Mouse (Mus musculus) embryonic facial prominence, embryonic 12.5 days (tissue): ENCODE data around the gene Gm17304. TPM values are rescaled to one million over a fixed set of nuclear protein-coding genes. Genes with fewer than 3 reads are reported as not detected.

Source experiments
- ATAC-seq: fragments of 200-750 bp; cut with Nextera tagmentation; 2 replicates; pipeline ENCODE4 v1.8.0; 2017; ENCODE audit not compliant: insufficient number of reproducible peaks, insufficient read depth, low FRiP score, low TSS enrichment
- H3K27ac ChIP-seq: fragments of 300-500 bp; sonication (generic); 2 replicates; pipeline ENCODE4 v1.5.1; 2016; ENCODE audit warnings: mild to moderate bottlenecking
- H3K27me3 ChIP-seq: fragments of 300-500 bp; sonication (generic); 2 replicates; pipeline ENCODE4 v1.6.1; 2016; ENCODE audit warnings: mild to moderate bottlenecking, moderate library complexity
- H3K36me3 ChIP-seq: fragments of 300-500 bp; sonication (generic); 2 replicates; pipeline ENCODE4 v1.6.1; 2016; ENCODE audit warnings: mild to moderate bottlenecking
- H3K4me1 ChIP-seq: fragments of 300-500 bp; sonication (generic); 2 replicates; pipeline ENCODE4 v1.6.1; 2016
- H3K4me2 ChIP-seq: fragments of 300-500 bp; sonication (generic); replicated peaks from 2 replicates; pipeline ENCODE4 v1.6.1; 2016; ENCODE audit warnings: mild to moderate bottlenecking, moderate library complexity
- H3K4me3 ChIP-seq: fragments of 300-500 bp; sonication (generic); 2 replicates; pipeline ENCODE4 v1.5.1; 2016; ENCODE audit warnings: mild to moderate bottlenecking
- H3K9ac ChIP-seq: fragments of 300-500 bp; sonication (generic); 2 replicates; pipeline ENCODE4 v1.6.1; 2016; ENCODE audit warnings: mild to moderate bottlenecking, moderate library complexity
- H3K9me3 ChIP-seq: fragments of 300-500 bp; sonication (generic); 2 replicates; pipeline ENCODE4 v1.6.1; 2016; ENCODE audit warnings: mild to moderate bottlenecking, moderate library complexity
- WGBS: fragments of 180-500 bp; shearing (Covaris S2); methylation state at CpG from one replicate; pipeline ENCODE4 v1.1.7; 2016; 5-methylcytosine and 5-hydroxymethylcytosine counted together
- polyA plus RNA-seq: library from polyadenylated mRNA; unstranded; fragments of >200 nt; fragmentation: Nextera tagmentation; extraction: Ambion mirVana; gene quantifications from 2 replicates; pipeline ENCODE4 v1.2.1, GENCODE M21; 2016

Gene Gm17304
- polyA plus RNA-seq, 1 experiment from 2014 or later: not detected

DNA sequence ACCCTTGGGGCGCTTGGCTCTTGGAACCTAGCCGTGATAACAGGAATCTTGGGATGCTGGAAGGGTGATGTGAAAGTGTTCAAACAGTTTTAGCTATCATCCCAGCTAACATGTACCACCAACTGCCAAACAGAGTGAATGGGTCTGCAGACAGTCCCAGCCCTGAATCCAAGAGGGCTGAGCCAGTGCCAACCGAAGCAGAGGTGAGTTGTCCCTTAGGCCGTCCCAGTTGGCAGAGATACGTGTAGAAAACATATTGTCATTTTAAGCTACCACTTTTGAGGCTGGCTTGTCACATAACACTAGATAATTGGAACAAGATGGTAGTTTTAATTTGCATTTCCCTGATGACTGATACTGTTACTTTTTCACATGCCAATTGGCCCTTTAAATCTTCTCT, 18.2 kb upstream of the Gm17304 start:
- H3K9ac ChIP-seq: no peak overlapping the region
- no peak overlapping the region for H3K27ac ChIP-seq
- no peak overlapping the region for H3K4me3 ChIP-seq
- ATAC-seq: no peak
- H3K27me3 ChIP-seq: no peaks in the 10 kb centered on the region
- H3K4me2 ChIP-seq: no peak overlapping the region
- H3K9me3 ChIP-seq: no peaks in the 10 kb centered on the region
- H3K36me3 ChIP-seq: peaks cover 6% of the 10 kb centered on the region; the same call in 1 of the 2 replicates
- 81% methylated on average over 5 of the region's 5 CpGs for WGBS
- no peaks in the 10 kb centered on the region for H3K4me1 ChIP-seq

DNA sequence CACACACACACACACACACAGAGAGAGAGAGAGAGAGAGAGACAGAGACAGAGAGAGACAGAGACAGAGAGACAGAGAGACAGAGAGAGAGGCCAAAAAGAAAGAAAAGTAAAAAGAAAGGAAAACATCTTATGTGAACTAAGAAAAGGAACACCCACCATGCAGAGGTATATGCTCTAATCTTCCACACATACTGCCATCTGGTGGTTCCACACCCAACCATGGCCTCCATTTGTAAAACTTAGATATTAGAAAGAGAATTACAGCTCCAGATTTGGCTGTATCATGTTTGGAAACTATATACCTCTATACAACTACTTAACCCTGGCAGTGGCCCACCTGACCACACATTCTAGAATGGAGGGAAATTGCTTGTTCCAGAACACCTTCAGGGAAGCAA, 14.5 kb upstream of the Gm17304 start:
- no peak overlapping the region for H3K4me2 ChIP-seq
- no peak overlapping the region for H3K27ac ChIP-seq
- no peak for ATAC-seq
- no peaks in the 10 kb centered on the region for H3K9me3 ChIP-seq
- H3K4me3 ChIP-seq: no peak overlapping the region
- H3K4me1 ChIP-seq: no peaks in the 10 kb centered on the region
- H3K9ac ChIP-seq: no peak overlapping the region
- peaks cover 14% of the 10 kb centered on the region; the same call in 1 of the 2 replicates for H3K36me3 ChIP-seq
- no peaks in the 10 kb centered on the region for H3K27me3 ChIP-seq

DNA sequence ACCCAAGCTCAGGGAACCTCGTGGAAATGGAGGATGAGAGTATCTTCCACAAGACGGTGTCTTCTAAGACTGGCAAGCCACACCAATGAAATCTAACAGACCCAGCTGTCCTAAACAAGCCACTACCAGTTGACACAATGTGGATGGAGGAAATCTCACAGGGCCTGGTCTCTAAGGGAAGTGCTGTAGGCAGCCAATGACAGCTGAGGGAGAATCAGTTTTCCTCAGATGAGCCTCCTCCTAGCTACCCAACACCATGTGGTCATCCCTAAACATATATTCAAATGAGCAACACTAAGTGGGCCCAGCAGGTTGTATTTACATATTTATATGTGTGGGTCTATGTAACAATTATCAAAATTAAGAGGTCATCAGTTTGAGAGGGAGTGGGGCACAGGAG, 11.4 kb upstream of the Gm17304 start:
- Histone ChIP-seq H3K4me2 (no peak overlapping the region), H3K4me3 (no peak overlapping the region), H3K36me3 (0 out of 2 replicates have a peak, but pooled peaks cover 10% of the 10 kb centered on the region), H3K27ac (no peak overlapping the region), H3K4me1 (no peaks in the 10 kb centered on the region), H3K9me3 (no peaks in the 10 kb centered on the region), H3K9ac (no peak overlapping the region), H3K27me3 (no peaks in the 10 kb centered on the region)
- WGBS: 90% methylated on average over 2 of the region's 2 CpGs
- ATAC-seq: no peak

DNA sequence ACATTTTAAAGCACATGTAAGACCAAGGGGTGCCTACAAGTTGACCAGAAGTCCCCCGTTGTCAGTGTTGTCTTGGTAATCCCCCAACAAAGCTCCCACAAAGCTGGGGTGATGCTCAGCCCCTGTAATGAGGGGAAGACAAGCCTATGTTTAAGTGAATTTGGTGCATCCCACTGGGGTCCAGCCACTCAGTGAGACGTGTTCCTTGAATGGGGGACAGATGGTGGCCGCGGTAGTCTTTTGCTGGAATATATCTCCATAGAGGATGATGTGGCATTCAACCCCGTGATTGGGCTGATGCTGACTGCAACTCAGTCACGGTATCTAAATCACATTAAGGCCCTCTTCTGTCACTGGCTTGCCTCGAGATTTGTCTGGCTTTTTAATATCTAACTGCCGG, 9.4 kb upstream of the Gm17304 start:
- Histone ChIP-seq H3K4me1 (no peaks in the 10 kb centered on the region), H3K4me2 (no peak overlapping the region), H3K27ac (no peak overlapping the region), H3K27me3 (no peaks in the 10 kb centered on the region), H3K4me3 (no peak overlapping the region), H3K9ac (no peak overlapping the region), H3K36me3 (0 out of 2 replicates have a peak, but pooled peaks cover 10% of the 10 kb centered on the region), H3K9me3 (no peaks in the 10 kb centered on the region)
- 78% methylated on average over 8 of the region's 8 CpGs for WGBS
- ATAC-seq: no peak

DNA sequence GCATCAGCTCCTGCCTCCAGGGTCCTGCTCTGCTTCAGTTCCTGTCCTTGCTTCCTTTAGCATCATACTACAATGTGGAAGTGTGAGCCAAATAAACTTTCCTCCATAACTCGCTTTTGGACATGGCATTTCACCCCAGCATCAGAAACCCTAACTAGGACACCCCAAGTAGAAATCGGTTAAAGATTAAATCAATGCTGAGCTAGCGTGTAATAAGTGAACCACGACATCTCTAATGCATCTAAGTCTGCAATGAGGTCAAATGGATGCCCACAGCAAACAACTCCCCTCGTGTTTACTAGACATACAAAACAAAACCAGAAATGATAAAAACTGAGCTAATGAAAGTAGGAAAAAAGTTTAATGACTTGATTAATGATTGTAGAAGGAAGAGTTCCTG, 4.5 kb upstream of the Gm17304 start:
- Histone ChIP-seq H3K4me2 (no peak overlapping the region), H3K27me3 (no peaks in the 10 kb centered on the region), H3K4me1 (no peaks in the 10 kb centered on the region), H3K4me3 (no peak overlapping the region), H3K9me3 (no peaks in the 10 kb centered on the region), H3K27ac (no peak overlapping the region), H3K36me3 (peaks cover 8% of the 10 kb centered on the region; the same call in 1 of the 2 replicates), H3K9ac (no peak overlapping the region)
- ATAC-seq: no peak
- 95% methylated on average over 5 of the region's 5 CpGs for WGBS

DNA sequence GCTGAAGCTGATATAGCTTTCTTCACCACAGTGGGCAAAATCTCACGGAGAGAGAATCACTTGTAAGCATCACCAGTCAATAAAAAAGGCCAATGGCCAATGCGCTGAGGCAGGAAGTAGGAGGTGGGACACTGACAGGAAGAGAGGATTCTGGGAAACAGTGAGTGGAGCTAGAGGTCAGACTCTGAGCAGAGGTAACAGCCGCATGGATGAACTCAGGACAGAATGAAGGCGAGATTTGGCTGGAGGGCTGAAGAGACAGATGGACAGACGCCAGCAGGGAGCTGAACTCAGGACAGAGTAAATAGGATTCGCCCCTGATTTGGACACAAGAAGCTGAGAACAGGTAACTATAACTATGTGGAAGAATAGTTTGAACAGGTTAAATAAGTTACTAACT, 3.8 kb upstream of the Gm17304 start:
- Histone ChIP-seq H3K4me2 (no peak overlapping the region), H3K4me1 (no peaks in the 10 kb centered on the region), H3K36me3 (peaks cover 8% of the 10 kb centered on the region; the same call in 1 of the 2 replicates), H3K4me3 (no peak overlapping the region), H3K9ac (no peak overlapping the region), H3K27me3 (no peaks in the 10 kb centered on the region), H3K9me3 (no peaks in the 10 kb centered on the region), H3K27ac (no peak overlapping the region)
- ATAC-seq: no peak
- WGBS: 88% methylated on average over 6 of the region's 6 CpGs

DNA sequence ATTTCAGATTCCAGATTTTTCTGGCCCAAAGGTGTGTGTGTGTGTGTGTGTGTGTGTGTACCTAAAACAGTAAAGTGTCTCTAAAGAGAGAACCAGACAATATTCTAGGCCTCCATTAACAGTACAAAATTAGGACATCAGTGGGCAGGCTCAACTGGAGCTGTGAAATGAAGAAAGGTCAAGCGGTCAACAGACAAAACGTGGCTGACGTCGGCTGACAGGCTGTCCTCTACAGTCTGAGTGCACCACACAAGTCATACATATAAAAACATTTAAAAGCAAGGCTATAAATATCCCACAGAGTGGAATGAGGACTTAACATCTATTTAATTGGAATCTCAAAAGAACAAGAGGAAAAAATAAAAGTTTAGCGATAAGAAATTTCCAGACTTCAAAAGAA, 1.8 kb upstream of the Gm17304 start:
- ATAC-seq: no peak

DNA sequence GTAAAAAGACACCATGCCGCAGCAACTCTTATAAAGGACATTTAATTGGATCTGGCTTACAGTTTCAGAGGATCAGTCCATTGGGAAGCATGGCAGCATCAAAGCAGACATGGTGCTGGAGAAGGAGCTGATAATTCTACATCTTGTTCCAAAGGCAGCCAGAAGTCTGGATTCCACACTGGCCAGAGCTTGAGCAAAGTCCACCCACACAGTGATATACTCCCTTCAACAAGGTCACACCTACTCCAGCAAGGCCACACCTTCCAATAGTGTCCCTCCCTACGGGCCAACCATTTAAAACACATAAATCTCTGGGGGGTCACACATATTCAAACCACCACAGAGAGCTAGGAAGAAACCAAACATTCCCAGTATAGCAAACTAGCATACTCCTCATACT, 3.3 kb downstream of the Gm17304 start:
- no peaks in the 10 kb centered on the region for H3K27me3 ChIP-seq
- no peak overlapping the region for H3K27ac ChIP-seq
- no peak overlapping the region for H3K4me3 ChIP-seq
- H3K4me1 ChIP-seq: no peaks in the 10 kb centered on the region
- H3K4me2 ChIP-seq: no peak overlapping the region
- WGBS: 93% methylated on average over 2 of the region's 2 CpGs
- peaks cover 18% of the 10 kb centered on the region for H3K36me3 ChIP-seq
- no peaks in the 10 kb centered on the region for H3K9me3 ChIP-seq
- ATAC-seq: no peak
- no peak overlapping the region for H3K9ac ChIP-seq

More for the DNA sequence above, 1.8 kb upstream of the Gm17304 start:
- WGBS: 80% methylated on average over 5 of the region's 5 CpGs
- no peak overlapping the region for H3K4me2 ChIP-seq
- H3K36me3 ChIP-seq: peaks cover 16% of the 10 kb centered on the region
- H3K27me3 ChIP-seq: no peaks in the 10 kb centered on the region
- H3K4me3 ChIP-seq: no peak overlapping the region
- no peaks in the 10 kb centered on the region for H3K4me1 ChIP-seq
- no peak overlapping the region for H3K27ac ChIP-seq
- H3K9ac ChIP-seq: no peak overlapping the region
- no peaks in the 10 kb centered on the region for H3K9me3 ChIP-seq

DNA sequence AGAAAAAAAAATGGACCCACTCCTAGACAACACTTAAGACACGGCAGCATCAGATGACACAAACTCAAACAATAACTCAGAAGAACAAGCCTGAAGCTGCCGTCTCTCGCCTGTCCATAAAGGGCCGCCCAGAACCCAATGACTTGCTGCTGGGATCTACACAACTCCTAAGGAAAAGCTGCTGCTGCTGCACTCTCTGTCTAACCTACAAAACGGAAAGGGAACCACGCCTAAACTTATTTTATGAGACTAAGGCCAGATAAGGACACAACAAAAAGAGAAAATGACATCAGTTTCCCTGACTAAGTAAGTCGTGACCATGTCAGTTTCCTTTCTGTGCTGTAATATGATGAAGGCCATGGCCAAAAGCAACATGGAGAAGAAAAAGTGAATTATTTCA, 5.7 kb downstream of the Gm17304 start:
- H3K4me1 ChIP-seq: no peaks in the 10 kb centered on the region
- no peak overlapping the region for H3K27ac ChIP-seq
- no peaks in the 10 kb centered on the region for H3K9me3 ChIP-seq
- peaks cover 24% of the 10 kb centered on the region for H3K36me3 ChIP-seq
- no peak overlapping the region for H3K9ac ChIP-seq
- H3K27me3 ChIP-seq: no peaks in the 10 kb centered on the region
- H3K4me3 ChIP-seq: no peak overlapping the region
- WGBS: 83% methylated on average over 7 of the region's 7 CpGs
- no peak for ATAC-seq
- no peak overlapping the region for H3K4me2 ChIP-seq

DNA sequence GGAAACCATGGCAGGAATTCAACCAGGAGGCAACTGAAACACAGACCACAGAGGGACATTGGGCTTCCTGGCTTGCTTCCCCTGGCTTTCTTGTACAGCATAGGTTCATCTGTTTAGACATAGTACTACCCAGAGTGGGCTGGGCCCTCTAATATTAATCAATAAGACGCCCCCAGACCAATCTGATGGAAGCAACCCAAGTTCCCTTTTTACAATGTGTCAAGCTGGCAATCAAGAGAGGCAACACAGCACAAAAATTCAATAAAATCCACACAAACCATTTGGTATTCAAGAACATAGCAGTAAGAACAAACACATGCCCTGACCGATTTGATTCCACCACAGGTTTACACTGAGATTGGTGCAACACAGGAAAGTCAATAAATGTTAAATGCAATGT, 6.1 kb downstream of the Gm17304 start:
- WGBS: 94% methylated on average over 2 of the region's 2 CpGs
- ATAC-seq: no peak
- no peak overlapping the region for H3K4me2 ChIP-seq
- peaks cover 24% of the 10 kb centered on the region for H3K36me3 ChIP-seq
- no peaks in the 10 kb centered on the region for H3K4me1 ChIP-seq
- H3K27me3 ChIP-seq: no peaks in the 10 kb centered on the region
- H3K27ac ChIP-seq: no peak overlapping the region
- no peak overlapping the region for H3K4me3 ChIP-seq
- H3K9ac ChIP-seq: no peak overlapping the region
- H3K9me3 ChIP-seq: no peaks in the 10 kb centered on the region

DNA sequence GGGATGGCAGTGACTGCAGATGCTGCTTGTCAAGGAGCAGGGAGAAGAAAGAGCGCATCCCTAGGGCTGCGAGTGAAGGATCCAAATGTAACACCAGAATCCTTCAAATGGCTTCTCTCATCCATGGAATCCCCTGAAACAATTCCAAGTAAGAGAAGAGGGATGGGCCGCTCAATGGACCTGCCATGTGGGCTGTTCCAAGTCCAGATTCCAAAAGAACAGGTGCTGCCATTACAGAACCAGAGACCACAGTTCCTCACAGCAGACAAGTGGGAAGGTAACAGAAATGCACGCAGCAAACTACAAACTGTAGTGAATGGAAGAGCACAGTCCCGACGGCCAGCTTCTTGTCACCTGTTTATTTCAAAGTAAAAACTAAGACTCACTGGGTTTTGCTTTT, 11.5 kb downstream of the Gm17304 start:
- Histone ChIP-seq H3K9ac (no peak overlapping the region), H3K36me3 (peaks cover 41% of the 10 kb centered on the region), H3K4me3 (no peak overlapping the region), H3K9me3 (no peaks in the 10 kb centered on the region), H3K4me2 (no peak overlapping the region), H3K4me1 (no peaks in the 10 kb centered on the region), H3K27me3 (no peaks in the 10 kb centered on the region), H3K27ac (no peak overlapping the region)
- no peak for ATAC-seq
- WGBS: 94% methylated on average over 6 of the region's 6 CpGs

DNA sequence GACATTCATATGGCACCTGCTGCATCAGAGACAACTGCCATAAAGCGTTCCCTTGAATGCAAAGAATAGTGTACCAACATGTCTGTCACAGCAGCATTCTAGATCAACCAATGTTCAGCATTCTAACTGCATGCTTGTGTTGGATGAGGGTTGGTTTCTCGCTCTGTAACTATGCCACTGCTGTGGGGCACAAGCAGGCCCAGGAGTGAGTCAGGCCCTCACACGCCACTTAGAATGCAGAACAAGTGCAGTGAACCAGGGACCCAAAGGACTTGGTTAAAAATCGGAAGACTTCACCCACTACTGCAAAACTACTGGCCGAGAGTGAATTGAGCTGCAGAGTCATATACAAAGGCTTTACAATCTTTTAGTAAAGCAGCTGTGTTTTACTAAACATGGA, 13.3 kb downstream of the Gm17304 start:
- WGBS: 94% methylated on average over 5 of the region's 5 CpGs
- Histone ChIP-seq H3K9ac (no peak overlapping the region), H3K4me3 (no peak overlapping the region), H3K9me3 (no peaks in the 10 kb centered on the region), H3K36me3 (peaks cover 41% of the 10 kb centered on the region), H3K4me2 (no peak overlapping the region), H3K4me1 (no peaks in the 10 kb centered on the region), H3K27ac (no peak overlapping the region), H3K27me3 (no peaks in the 10 kb centered on the region)
- ATAC-seq: no peak

DNA sequence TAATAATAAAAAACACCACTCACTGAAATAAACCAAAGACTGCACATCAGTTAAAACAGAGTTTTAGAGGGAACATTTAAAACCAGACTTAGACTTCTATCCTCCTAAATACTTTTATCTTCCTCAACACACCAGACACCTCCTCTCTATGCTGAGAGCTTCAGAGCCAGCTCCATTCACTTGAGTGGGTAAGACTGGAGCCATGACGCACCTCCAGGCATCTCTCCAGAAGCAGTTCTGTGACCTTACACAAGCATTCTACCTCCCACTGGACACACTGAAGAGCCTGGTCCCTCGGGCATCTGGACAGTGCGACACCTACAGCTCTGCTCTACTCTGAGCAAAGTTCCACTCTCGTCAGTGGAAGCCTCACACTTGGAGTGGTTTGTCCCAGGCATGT, 14.4 kb downstream of the Gm17304 start:
- 93% methylated on average over 4 of the region's 4 CpGs for WGBS
- Histone ChIP-seq H3K4me2 (no peak overlapping the region), H3K27me3 (no peaks in the 10 kb centered on the region), H3K9me3 (no peaks in the 10 kb centered on the region), H3K27ac (no peak overlapping the region), H3K9ac (no peak overlapping the region), H3K36me3 (peaks cover 38% of the 10 kb centered on the region), H3K4me1 (no peaks in the 10 kb centered on the region), H3K4me3 (no peak overlapping the region)
- no peak for ATAC-seq
